Mouse (Mus musculus) kidney, adult 8-10 months (tissue): ENCODE measurements around the gene Trim62.
A peak's percentile ranks its signal among the peaks of the same experiment; 100 is the strongest.

Experiments used
- DNase-seq, 2 experiments: peaks; one replicate each; pipeline ENCODE4 v3.0.0; 2022

The Trim62 gene

GRCm38 (mm10) chr4:128883379-128883781 is at the start of gene Trim62:
TSS of gene Trim62 (plus strand) at chr4:128883580.
- DNase-seq: peak; percentile 58 to 74

GRCm38 (mm10) chr4:128838202-128838601 is 45.2 kb upstream of the Trim62 start:
- DNase-seq: no peak

GRCm38 (mm10) chr4:128839811-128840738 is 43.3 kb upstream of the Trim62 start:
- DNase-seq: peak; percentile 39 to 60

GRCm38 (mm10) chr4:128841259-128841658 is 42.1 kb upstream of the Trim62 start:
- no peak for DNase-seq

GRCm38 (mm10) chr4:128844566-128844965 is 38.8 kb upstream of the Trim62 start:
- DNase-seq: no peak

- no peak for DNase-seq
These were observed 37.9 kb upstream of the Trim62 start for GRCm38 (mm10) chr4:128845367-128845973.

GRCm38 (mm10) chr4:128848961-128849360 is 34.4 kb upstream of the Trim62 start:
- DNase-seq: no peak

GRCm38 (mm10) chr4:128849686-128850085 is 33.7 kb upstream of the Trim62 start:
- DNase-seq: no peak

- DNase-seq: no peak
These were observed 31.0 kb upstream of the Trim62 start for GRCm38 (mm10) chr4:128852266-128852887.

GRCm38 (mm10) chr4:128853117-128853516 is 30.3 kb upstream of the Trim62 start:
- DNase-seq: no peak

- peak; percentile 83 to 85 for DNase-seq
These were observed 27.8 kb upstream of the Trim62 start for GRCm38 (mm10) chr4:128855613-128856040.

GRCm38 (mm10) chr4:128857212-128857611 is 26.2 kb upstream of the Trim62 start:
- no peak for DNase-seq

- peak; percentile 57 to 83 for DNase-seq
These were observed 25.2 kb upstream of the Trim62 start for GRCm38 (mm10) chr4:128858226-128858625.

- no peak for DNase-seq
These were observed 24.5 kb upstream of the Trim62 start for GRCm38 (mm10) chr4:128858878-128859277.

GRCm38 (mm10) chr4:128872992-128873391 is 10.4 kb upstream of the Trim62 start:
- no peak for DNase-seq

- DNase-seq: no peak
These were observed 9.3 kb upstream of the Trim62 start for GRCm38 (mm10) chr4:128874062-128874461.

- DNase-seq: no peak
These were observed 7.9 kb upstream of the Trim62 start for GRCm38 (mm10) chr4:128875439-128875838.

GRCm38 (mm10) chr4:128877520-128877919 is 5.9 kb upstream of the Trim62 start:
- DNase-seq: no peak

GRCm38 (mm10) chr4:128878901-128879491 is 4.4 kb upstream of the Trim62 start:
- no peak for DNase-seq

- peak; percentile 30 to 33 for DNase-seq
These were observed 676 bp downstream of the Trim62 start for GRCm38 (mm10) chr4:128883801-128884710.

- no peak for DNase-seq
These were observed 1.3 kb downstream of the Trim62 start for GRCm38 (mm10) chr4:128884711-128885095.

- DNase-seq: no peak
These were observed 2.2 kb downstream of the Trim62 start for GRCm38 (mm10) chr4:128885540-128885939.
